Mouse (Mus musculus) limb, embryonic 14.5 days (tissue): Measurements from ENCODE around the gene Macrod1. TPM values are rescaled to one million over a fixed set of nuclear protein-coding genes. Genes with fewer than 3 reads are reported as not detected.

Experiments used
- ATAC-seq: fragments of 200-750 bp; cut with Nextera tagmentation; 2 replicates; pipeline ENCODE4 v1.8.0; 2017; ENCODE audit warnings: low read depth, moderate number of reproducible peaks, moderate TSS enrichment; ENCODE audit not compliant: low FRiP score
- DNase-seq: peaks from one replicate; pipeline ENCODE4 v3.0.0-alpha.2; 2015; ENCODE audit warnings: low spot score
- H3K27ac ChIP-seq: fragments of 300-500 bp; sonication (generic); replicated peaks from 2 replicates; pipeline ENCODE4 v1.5.1; 2014; ENCODE audit warnings: low read depth, mild to moderate bottlenecking, low read length, moderate library complexity, mixed read lengths
- H3K27me3 ChIP-seq: fragments of 300-500 bp; sonication (generic); 2 replicates; pipeline ENCODE4 v1.6.1; 2014; ENCODE audit warnings: low read length, mixed read lengths; ENCODE audit not compliant: control insufficient read depth, insufficient read depth
- H3K36me3 ChIP-seq: fragments of 300-500 bp; sonication (generic); 2 replicates; pipeline ENCODE4 v1.6.1; 2014; ENCODE audit warnings: mild to moderate bottlenecking, low read length, moderate library complexity, mixed read lengths; ENCODE audit not compliant: control insufficient read depth, insufficient read depth
- H3K4me1 ChIP-seq: fragments of 300-500 bp; sonication (generic); 2 replicates; pipeline ENCODE4 v1.6.1; 2014; ENCODE audit warnings: antibody characterized with exemption, low read length, mixed read lengths; ENCODE audit not compliant: control insufficient read depth, insufficient read depth
- H3K4me2 ChIP-seq: fragments of 300-500 bp; sonication (generic); replicated peaks from 2 replicates; pipeline ENCODE4 v1.6.1; 2014; ENCODE audit warnings: low read depth, mild to moderate bottlenecking, low read length, moderate library complexity; ENCODE audit not compliant: severe bottlenecking
- H3K4me3 ChIP-seq: fragments of 300-500 bp; sonication (generic); replicated peaks from 2 replicates; pipeline ENCODE4 v1.5.1; 2014; ENCODE audit warnings: low read length
- H3K9ac ChIP-seq: fragments of 300-500 bp; sonication (generic); 2 replicates; pipeline ENCODE4 v1.6.1; 2014; ENCODE audit warnings: mild to moderate bottlenecking, low read depth, low read length, moderate library complexity; ENCODE audit not compliant: severe bottlenecking
- H3K9me3 ChIP-seq: fragments of 300-500 bp; sonication (generic); 2 replicates; pipeline ENCODE4 v1.6.1; 2016; ENCODE audit warnings: low read length; ENCODE audit not compliant: control insufficient read depth
- POLR2A ChIP-seq: fragments of 200-500 bp; IDR thresholded peaks from 2 replicates; pipeline ENCODE4 v1.8.0; 2012; ENCODE audit warnings: inconsistent platforms, mild to moderate bottlenecking, moderate library complexity, borderline replicate concordance; ENCODE audit not compliant: insufficient read depth, insufficient read length; ENCODE audit errors: extremely low read depth
- WGBS: fragments of 180-500 bp; shearing (Covaris S2); extraction: QIAGEN DNeasy Blood & Tissue Kit; methylation state at CpG from one replicate; pipeline ENCODE4 v1.1.7; 2014; 5-methylcytosine and 5-hydroxymethylcytosine counted together
- polyA plus RNA-seq, 2 experiments: library from polyadenylated mRNA; depleted of rRNA in 1 of 2; stranded (reverse) in 1 of 2; unstranded in 1 of 2; fragments of >200 nt; fragmentation: Nextera tagmentation in 1 of 2; extraction: Ambion mirVana in 1 of 2; gene quantifications; 2 replicates each; pipeline versions ENCODE4 v1.2.1 to v1.2.3; 2012 to 2014

Macrod1 gene
- polyA plus RNA-seq, 2 experiments: 19.7 to 24.6 TPM

GRCm38 (mm10) chr19:7225096-7225690 is 168.6 kb downstream of the Macrod1 start:
- ATAC-seq: no peak
- WGBS: 83% methylated on average over 9 of the region's 9 CpGs
- no peak overlapping the region for H3K9ac ChIP-seq

GRCm38 (mm10) chr19:7226511-7226914 is 169.9 kb downstream of the Macrod1 start:
- ATAC-seq (no peak), DNase-seq (no peak)
- peaks cover 54% of the 10 kb centered on the region for H3K36me3 ChIP-seq
- no peak overlapping the region for H3K4me2 ChIP-seq
- no peak overlapping the region for H3K9ac ChIP-seq
- WGBS: 80% methylated on average over 6 of the region's 6 CpGs
- no peak overlapping the region for H3K4me3 ChIP-seq
- H3K27me3 ChIP-seq: no peaks in the 10 kb centered on the region
- H3K4me1 ChIP-seq: no peaks in the 10 kb centered on the region
- no peaks in the 10 kb centered on the region for H3K9me3 ChIP-seq
- H3K27ac ChIP-seq: no peak overlapping the region
- no peak for TF ChIP-seq POLR2A

More at GRCm38 (mm10) chr19:7225096-7225690, 168.6 kb downstream of the Macrod1 start:
- no peaks in the 10 kb centered on the region for H3K9me3 ChIP-seq
- H3K36me3 ChIP-seq: peaks cover 46% of the 10 kb centered on the region
- no peak overlapping the region for H3K4me3 ChIP-seq
- no peak for TF ChIP-seq POLR2A
- H3K4me2 ChIP-seq: no peak overlapping the region
- no peak for DNase-seq
- no peaks in the 10 kb centered on the region for H3K4me1 ChIP-seq
- no peak overlapping the region for H3K27ac ChIP-seq
- H3K27me3 ChIP-seq: no peaks in the 10 kb centered on the region

- Histone ChIP-seq H3K27ac (no peak overlapping the region), H3K36me3 (peaks cover 59% of the 10 kb centered on the region), H3K4me1 (no peaks in the 10 kb centered on the region; the same call in 1 of the 2 replicates), H3K4me3 (no peak overlapping the region), H3K27me3 (no peaks in the 10 kb centered on the region), H3K4me2 (no peak overlapping the region), H3K9me3 (no peaks in the 10 kb centered on the region), H3K9ac (no peak overlapping the region)
- DNase-seq (peak; percentile 73), ATAC-seq (peak; percentile 82)
- WGBS: 62% methylated on average over 8 of the region's 8 CpGs
- TF ChIP-seq POLR2A: no peak
Observed at GRCm38 (mm10) chr19:7234537-7235221, 178.1 kb downstream of the Macrod1 start.

GRCm38 (mm10) chr19:7235461-7235860 is 178.9 kb downstream of the Macrod1 start:
- Histone ChIP-seq H3K27me3 (no peaks in the 10 kb centered on the region), H3K4me2 (no peak overlapping the region), H3K4me1 (no peaks in the 10 kb centered on the region; the same call in 1 of the 2 replicates), H3K27ac (no peak overlapping the region), H3K9me3 (no peaks in the 10 kb centered on the region), H3K4me3 (no peak overlapping the region), H3K9ac (no peak overlapping the region), H3K36me3 (peaks cover 51% of the 10 kb centered on the region)
- TF ChIP-seq POLR2A: no peak
- no peak for DNase-seq
- 93% methylated on average over 9 of the region's 9 CpGs for WGBS
- ATAC-seq: no peak

GRCm38 (mm10) chr19:7236011-7236410 is 179.4 kb downstream of the Macrod1 start:
- no peak for TF ChIP-seq POLR2A
- Histone ChIP-seq H3K27ac (no peak overlapping the region), H3K4me1 (no peaks in the 10 kb centered on the region; the same call in 1 of the 2 replicates), H3K9ac (no peak overlapping the region), H3K27me3 (no peaks in the 10 kb centered on the region), H3K4me2 (no peak overlapping the region), H3K36me3 (peaks cover 50% of the 10 kb centered on the region), H3K9me3 (no peaks in the 10 kb centered on the region), H3K4me3 (no peak overlapping the region)
- ATAC-seq (no peak), DNase-seq (no peak)
- 90% methylated on average over 2 of the region's 2 CpGs for WGBS
